Mouse (Mus musculus) kidney, embryonic 16.5 days (tissue): Measurements from ENCODE around the gene Cldn18. TPM values are rescaled to one million over a fixed set of nuclear protein-coding genes. Genes with fewer than 3 reads are reported as not detected.

Experiments used
- ATAC-seq: fragments of 200-750 bp; cut with Nextera tagmentation; 2 replicates; pipeline ENCODE4 v1.8.0; 2017; ENCODE audit warnings: moderate TSS enrichment; ENCODE audit not compliant: low FRiP score, low TSS enrichment
- H3K27ac ChIP-seq: fragments of 300-500 bp; sonication (generic); 2 replicates; pipeline ENCODE4 v1.5.1; 2014; ENCODE audit warnings: low read length
- H3K27me3 ChIP-seq: fragments of 300-500 bp; sonication (generic); 2 replicates; pipeline ENCODE4 v1.6.1; 2014; ENCODE audit warnings: low read length, control low read depth, mixed read lengths; ENCODE audit not compliant: insufficient read depth
- H3K36me3 ChIP-seq: fragments of 300-500 bp; sonication (generic); 2 replicates; pipeline ENCODE4 v1.6.1; 2014; ENCODE audit warnings: low read length, control low read depth, mixed read lengths; ENCODE audit not compliant: insufficient read depth
- H3K4me1 ChIP-seq: fragments of 300-500 bp; sonication (generic); 2 replicates; pipeline ENCODE4 v1.6.1; 2014; ENCODE audit warnings: low read length, control low read depth, mixed read lengths; ENCODE audit not compliant: insufficient read depth
- H3K4me2 ChIP-seq: fragments of 300-500 bp; sonication (generic); replicated peaks from 2 replicates; pipeline ENCODE4 v1.6.1; 2014; ENCODE audit warnings: low read depth, low read length
- H3K4me3 ChIP-seq: fragments of 300-500 bp; sonication (generic); 2 replicates; pipeline ENCODE4 v1.5.1; 2014; ENCODE audit warnings: mild to moderate bottlenecking, low read length
- H3K9ac ChIP-seq: fragments of 300-500 bp; sonication (generic); replicated peaks from 2 replicates; pipeline ENCODE4 v1.6.1; 2014; ENCODE audit warnings: low read length
- H3K9me3 ChIP-seq: fragments of 300-500 bp; sonication (generic); 2 replicates; pipeline ENCODE4 v1.6.1; 2016; ENCODE audit warnings: low read length, control low read depth
- WGBS: fragments of 180-500 bp; shearing (Covaris S2); extraction: QIAGEN DNeasy Blood & Tissue Kit; methylation state at CpG from one replicate; pipeline ENCODE4 v1.1.7; 2014; 5-methylcytosine and 5-hydroxymethylcytosine counted together
- polyA plus RNA-seq: library from polyadenylated mRNA; unstranded; fragments of >200 nt; fragmentation: Nextera tagmentation; extraction: Ambion mirVana; gene quantifications from 2 replicates; pipeline ENCODE4 v1.2.1, GENCODE M21; 2015

Gene Cldn18
- polyA plus RNA-seq, 1 experiment from 2014 or later, result 6.1 TPM

- ATAC-seq, result no peak
- Histone ChIP-seq H3K27me3 (no peaks in the 10 kb centered on the region), H3K36me3 (peaks cover 37% of the 10 kb centered on the region), H3K27ac (no peak overlapping the region), H3K9me3 (no peaks in the 10 kb centered on the region), H3K4me2 (no peak overlapping the region), H3K9ac (no peak overlapping the region), H3K4me3 (no peak overlapping the region), H3K4me1 (peaks cover 3% of the 10 kb centered on the region)
- 79% methylated on average over 10 of the region's 10 CpGs for WGBS
Measured at GRCm38 (mm10) chr9:99660756-99661155, 56.3 kb downstream of the Cldn18 start.

GRCm38 (mm10) chr9:99646102-99646501 is 71.0 kb downstream of the Cldn18 start:
- ATAC-seq, result no peak
- peaks cover 74% of the 10 kb centered on the region for H3K36me3 ChIP-seq
- 92% methylated on average over 6 of the region's 6 CpGs for WGBS

GRCm38 (mm10) chr9:99645416-99645815 is 71.7 kb downstream of the Cldn18 start:
- H3K4me2 ChIP-seq, result no peak overlapping the region
- no peaks in the 10 kb centered on the region for H3K4me1 ChIP-seq
- no peak overlapping the region for H3K4me3 ChIP-seq
- WGBS, result 88% methylated on average over 6 of the region's 6 CpGs
- no peak overlapping the region for H3K27ac ChIP-seq
- ATAC-seq, result no peak
- H3K36me3 ChIP-seq, result peaks cover 67% of the 10 kb centered on the region
- H3K27me3 ChIP-seq, result no peaks in the 10 kb centered on the region
- H3K9me3 ChIP-seq, result no peaks in the 10 kb centered on the region
- no peak overlapping the region for H3K9ac ChIP-seq

More at GRCm38 (mm10) chr9:99646102-99646501, 71.0 kb downstream of the Cldn18 start:
- Histone ChIP-seq H3K9me3 (no peaks in the 10 kb centered on the region), H3K4me2 (no peak overlapping the region), H3K27ac (no peak overlapping the region), H3K9ac (no peak overlapping the region), H3K27me3 (no peaks in the 10 kb centered on the region), H3K4me3 (no peak overlapping the region), H3K4me1 (no peaks in the 10 kb centered on the region)

- Histone ChIP-seq H3K36me3 (peaks cover 68% of the 10 kb centered on the region), H3K9ac (no peak overlapping the region), H3K27me3 (no peaks in the 10 kb centered on the region), H3K4me3 (no peak overlapping the region), H3K4me1 (no peaks in the 10 kb centered on the region), H3K4me2 (no peak overlapping the region), H3K9me3 (no peaks in the 10 kb centered on the region), H3K27ac (no peak overlapping the region)
- no peak for ATAC-seq
- 85% methylated on average over 5 of the region's 5 CpGs for WGBS
Measured at GRCm38 (mm10) chr9:99639957-99640356, 77.1 kb downstream of the Cldn18 start.

Other genes starting within 250 kb of the Cldn18 start
- 24.3 and 25.0 TPM in 2 replicates for gene Armc8, start 148.4 kb downstream of the Cldn18 start, polyA plus RNA-seq
- 33.0 and 33.9 TPM in 2 replicates for gene Dbr1, start 141.5 kb downstream of the Cldn18 start, polyA plus RNA-seq
- 0.68 and 0.94 TPM in 2 replicates for gene A4gnt, start 104.8 kb downstream of the Cldn18 start, polyA plus RNA-seq
- 27.4 and 27.6 TPM in 2 replicates for gene Dzip1l, start 87.8 kb downstream of the Cldn18 start, polyA plus RNA-seq
- gene Sox14, start 158.9 kb upstream of the Cldn18 start, polyA plus RNA-seq, result not detected in 2 replicates